Mouse (Mus musculus): Measurements from ENCODE around the gene Zfp36.

Zfp36 gene

GRCm38 (mm10) chr7:28383606-28384005 is 3.6 kb upstream of the Zfp36 start:
- DNase-seq: no peak

GRCm38 (mm10) chr7:28382981-28383396 is 2.9 kb upstream of the Zfp36 start:
- DNase-seq: peak; percentile 77 to 85

GRCm38 (mm10) chr7:28382347-28382951 is 2.4 kb upstream of the Zfp36 start:
- DNase-seq: no peak

GRCm38 (mm10) chr7:28381938-28382337 is 1.9 kb upstream of the Zfp36 start:
- peak; percentile 91 to 95 for DNase-seq

GRCm38 (mm10) chr7:28381017-28381790 is 1.2 kb upstream of the Zfp36 start:
- peak; percentile 84 to 86 for DNase-seq

DNA sequence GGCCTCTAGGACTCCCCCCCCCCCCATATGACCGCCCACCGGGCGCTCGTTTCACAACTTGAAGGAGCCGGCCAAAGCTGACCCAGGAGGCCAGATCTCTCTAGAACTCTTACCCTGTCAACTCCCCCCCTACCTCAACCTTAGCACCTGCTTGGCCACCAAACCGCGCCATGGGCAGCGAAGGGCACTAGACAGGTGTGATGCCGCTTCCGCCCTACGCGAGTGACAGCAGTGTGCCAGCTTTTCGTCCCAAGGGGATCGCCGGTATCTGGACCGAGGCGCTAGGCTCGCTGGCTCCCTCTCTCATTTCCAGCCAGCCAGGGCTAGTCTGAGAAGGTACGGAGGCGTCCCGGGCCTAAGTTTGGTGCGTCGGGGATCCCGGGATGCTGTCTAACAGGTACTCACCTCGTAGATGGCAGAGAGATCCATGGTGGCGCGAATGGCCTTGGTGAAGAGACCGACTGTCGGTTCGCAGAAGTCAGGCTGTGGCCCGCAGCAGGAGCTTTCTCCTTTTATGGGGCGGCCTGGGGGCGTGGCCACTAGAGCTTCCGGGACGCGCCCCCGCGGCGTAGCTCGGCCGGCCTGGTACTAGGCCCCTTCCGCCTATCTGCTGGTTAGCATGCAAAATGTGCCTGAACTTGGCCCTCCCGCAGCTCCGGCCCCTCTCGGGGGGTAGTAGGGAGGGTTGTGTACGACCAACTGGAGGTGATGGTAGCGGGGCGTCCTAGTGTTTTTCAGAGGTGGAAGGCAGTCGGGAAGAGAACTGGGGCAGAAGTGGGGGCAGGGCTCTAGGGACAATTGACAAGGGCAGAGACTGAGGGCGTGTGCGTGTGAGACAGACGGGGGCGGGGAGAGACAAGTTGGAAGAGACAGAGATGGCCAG is 1.0 kb downstream of the Zfp36 start:
- peak; percentile 97 to 99 for DNase-seq

DNA sequence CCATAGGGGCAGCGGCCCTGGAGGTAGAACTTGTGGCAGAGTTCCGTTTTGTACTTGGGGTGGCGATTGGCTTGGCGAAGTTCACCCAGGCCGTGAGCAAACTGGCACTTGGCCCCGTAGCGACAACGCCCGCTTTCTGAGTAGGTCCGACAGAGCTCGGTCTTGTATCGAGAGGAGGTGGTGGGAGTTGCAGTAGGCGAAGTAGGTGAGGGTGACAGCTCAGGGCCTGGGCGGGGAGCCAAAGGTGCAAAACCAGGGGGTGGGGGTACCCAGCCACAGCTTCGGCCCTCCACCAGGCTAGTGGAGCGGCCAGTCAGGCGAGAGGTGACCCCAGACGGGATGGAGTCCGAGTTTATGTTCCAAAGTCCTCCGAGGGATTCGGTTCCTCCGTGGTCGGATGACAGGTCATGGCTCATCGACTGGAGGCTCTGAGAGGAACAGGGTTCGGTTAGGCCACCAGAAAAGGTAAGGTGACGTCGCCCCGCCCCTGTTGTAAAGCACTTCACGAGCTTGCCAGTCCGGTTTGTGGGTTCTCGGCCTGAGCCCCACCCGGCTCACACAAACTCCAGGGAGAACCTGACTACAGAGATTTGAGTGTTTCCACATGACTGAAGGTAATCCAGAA is 1.9 kb downstream of the Zfp36 start:
- peak; percentile 88 to 90 for DNase-seq

GRCm38 (mm10) chr7:28377190-28378065 is 2.6 kb downstream of the Zfp36 start:
- peak; percentile 40 to 56 for DNase-seq

DNA sequence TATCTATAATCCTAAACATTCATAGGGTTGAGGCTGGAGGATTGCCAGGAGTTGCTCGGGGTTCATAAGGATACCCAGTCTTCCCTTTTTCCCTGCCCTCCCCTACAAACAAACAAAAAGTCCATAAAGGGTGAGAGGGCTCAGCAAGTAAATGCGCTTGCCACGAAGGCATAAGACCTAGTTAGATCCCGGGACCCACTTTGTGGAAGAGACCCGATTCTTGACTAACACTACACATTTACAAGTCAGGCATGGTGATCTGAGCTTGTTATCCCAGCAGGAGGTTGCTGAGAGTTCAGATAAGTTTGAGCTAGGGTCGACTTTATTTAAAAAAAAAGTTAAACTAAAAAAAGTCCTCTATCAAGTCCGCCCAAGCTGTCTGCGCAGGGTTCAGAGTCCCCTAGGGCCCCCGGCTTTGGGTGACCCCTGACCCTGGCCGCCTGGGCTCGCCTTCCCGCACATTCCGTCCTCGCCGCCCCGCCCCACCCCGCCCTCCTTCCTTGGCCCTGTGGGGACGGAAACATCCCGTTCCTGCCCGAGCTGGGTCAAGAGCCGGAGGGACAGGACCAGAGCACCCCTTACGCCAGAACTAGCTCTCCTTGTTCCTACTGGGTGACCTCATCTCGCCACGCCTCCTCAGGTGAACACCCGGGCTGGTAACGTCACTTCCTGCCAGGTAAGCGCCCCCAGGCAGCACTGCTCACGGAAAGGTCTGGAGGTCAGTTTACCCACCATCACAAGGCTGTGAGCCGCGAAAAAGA is 3.9 kb downstream of the Zfp36 start:
- peak; percentile 91 to 97 for DNase-seq

DNA sequence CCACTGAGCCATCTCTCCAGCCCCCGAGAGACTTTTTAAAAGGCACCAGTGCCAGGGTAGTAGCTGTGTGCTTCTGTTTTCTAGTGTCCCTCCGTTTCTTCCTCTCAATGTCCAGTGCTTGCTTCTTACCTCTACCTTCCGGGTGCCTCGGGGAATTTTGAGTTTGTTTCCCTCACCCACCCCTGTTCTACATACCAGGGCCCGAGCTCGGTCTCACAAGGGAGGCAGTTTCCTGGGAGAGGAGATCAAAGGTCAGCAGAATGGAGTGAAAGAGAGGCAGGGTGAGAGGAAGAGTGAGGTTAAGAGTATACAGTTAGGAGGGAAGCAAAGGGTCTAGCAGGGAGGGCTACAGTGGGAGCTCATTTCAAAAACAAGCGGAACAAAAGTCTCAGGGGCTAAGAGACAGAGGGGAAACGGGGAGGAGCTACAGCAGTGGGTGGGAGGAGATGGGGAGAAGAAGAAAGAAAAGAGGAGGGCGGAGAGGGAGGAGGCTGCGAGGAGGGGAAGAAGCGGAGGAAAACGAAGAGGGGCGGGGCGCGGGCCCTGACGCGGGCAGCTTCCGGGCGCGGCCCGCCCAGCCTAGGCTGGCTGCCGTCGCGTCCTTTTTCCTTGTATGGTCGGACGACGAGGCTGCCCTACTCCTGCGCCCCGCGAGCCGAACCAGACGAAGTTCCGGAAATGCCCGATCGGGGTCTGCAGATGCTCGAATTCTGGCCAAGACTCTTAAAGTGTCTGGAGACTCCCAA is 4.7 kb downstream of the Zfp36 start:
- peak; percentile 96 for DNase-seq

- DNase-seq: peak in 1 of 2 experiments; percentile 9
Observed at GRCm38 (mm10) chr7:28374647-28375046, 5.4 kb downstream of the Zfp36 start.

DNA sequence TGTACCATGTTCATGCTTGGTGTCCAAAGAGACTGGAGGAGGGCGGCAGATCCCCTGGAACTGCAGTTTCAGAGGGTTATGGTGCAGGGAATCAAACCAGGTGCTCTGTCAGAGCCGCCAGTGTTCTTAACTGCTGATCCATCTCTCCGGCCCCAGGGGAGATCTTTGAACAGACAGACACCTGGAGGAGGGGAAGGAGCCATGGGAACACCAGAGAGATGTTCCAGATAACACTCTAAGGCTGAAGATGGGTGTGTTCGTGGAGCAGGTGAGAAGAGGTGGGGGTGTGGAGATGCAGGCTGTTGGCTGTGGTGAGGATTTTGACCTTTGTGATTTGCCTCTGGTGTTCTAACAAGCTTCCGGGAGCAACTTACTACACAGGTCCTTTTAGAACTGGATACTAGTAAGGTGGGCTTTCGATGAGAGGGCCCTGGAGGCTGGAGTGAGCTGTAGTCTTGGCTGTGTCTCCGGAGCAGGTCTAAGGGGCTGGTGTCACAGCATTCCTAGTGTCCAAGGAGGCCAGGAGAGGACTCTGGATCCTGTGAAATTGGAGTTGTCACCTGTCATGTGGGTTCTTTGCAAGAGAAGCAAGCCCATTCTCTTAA is 6.1 kb downstream of the Zfp36 start:
- peak; percentile 18 to 20 for DNase-seq

DNA sequence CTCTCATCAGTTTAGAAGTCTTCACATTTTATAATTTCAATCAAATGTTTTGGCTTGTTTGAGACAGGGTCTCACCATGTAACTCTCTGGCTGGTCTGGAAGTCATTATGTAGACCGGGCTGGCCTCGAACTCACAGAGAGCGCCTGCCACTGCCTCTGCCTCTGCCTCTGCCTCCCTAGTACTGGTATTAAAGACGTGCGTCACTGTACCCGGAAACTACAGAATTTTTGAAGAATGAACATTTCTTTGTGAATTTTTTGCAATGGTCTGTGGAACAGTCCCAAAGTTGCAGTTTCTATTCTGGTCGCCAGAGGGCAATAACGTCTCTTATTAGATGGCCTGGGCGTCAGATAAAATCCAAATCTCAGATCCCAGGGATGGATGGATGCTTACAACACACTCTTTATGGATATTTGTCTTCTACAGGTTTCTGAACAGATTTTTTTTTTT is 6.9 kb downstream of the Zfp36 start:
- peak; percentile 89 to 90 for DNase-seq

DNA sequence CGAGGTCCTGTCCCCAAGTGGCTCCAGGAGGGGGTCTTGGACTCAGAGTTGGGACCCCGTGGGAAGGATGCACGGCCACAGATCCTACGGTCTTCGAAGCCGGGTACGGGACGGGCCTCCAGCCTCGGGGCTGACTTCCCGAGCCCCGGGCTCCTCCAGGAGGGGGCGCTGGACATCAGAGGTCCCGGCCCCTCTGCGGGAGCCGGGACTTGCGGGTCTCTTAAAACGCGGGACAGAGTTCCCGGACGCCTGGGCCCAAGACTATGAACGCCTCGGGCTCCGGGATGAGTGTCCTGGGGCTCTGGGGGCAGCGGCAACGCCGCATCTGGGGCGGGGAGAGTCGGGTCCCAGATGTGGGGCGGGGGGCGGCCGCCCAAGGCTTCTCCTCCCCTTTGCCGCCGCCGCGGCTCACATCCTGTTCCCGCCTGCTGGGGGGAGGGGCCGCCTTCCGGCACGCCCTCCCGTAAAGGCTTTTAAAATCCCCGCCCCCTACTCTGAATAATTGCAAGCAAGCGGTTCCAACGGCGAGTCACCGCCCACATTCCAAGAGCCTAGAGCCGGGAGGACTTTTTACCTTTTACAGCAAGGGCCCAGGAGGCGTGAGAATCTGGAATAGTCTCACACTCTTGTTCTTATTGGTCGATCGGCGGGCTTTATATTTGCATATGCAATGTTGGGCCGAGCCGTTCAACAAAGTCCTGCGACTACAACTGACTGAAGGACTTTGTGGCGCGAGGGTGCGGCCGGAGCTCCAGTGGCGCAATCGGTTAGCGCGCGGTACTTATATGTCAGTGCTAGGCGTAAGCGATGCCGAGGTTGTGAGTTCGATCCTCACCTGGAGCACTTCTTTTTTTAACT is 7.6 kb downstream of the Zfp36 start, which contains the start of gene Plekhg2:
Gene Plekhg2 (minus strand): TSS at position 349 of the 858 bp plus-strand sequence.
- DNase-seq: peak; percentile 98 to 100

DNA sequence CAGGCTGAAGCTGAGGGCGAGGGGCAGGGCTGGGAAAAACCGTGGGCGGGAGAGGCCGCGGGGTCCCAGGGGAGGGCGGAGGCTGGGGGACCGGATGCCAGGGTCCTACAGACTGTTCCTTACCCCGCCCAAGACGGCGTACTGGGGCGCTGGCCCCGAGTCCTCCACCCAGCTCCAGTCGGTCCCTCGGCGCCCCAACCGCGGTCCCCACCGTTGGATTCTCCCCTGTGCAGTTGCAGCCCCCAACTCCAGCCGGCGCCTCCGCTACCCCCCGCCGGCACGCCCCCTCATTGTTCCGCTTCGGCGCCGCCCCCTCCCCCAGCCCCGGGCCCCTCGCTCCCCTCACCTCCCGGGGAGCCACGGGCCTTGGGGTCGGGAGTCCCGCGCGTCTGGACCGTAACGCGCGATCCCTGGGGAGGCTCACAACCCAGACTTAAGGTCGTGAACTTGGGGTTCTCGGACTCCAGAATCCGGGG is 8.5 kb downstream of the Zfp36 start:
- peak; percentile 66 to 75 for DNase-seq

GRCm38 (mm10) chr7:28370977-28371513 is 9.0 kb downstream of the Zfp36 start:
- DNase-seq: peak in 1 of 2 experiments; percentile 37

DNA sequence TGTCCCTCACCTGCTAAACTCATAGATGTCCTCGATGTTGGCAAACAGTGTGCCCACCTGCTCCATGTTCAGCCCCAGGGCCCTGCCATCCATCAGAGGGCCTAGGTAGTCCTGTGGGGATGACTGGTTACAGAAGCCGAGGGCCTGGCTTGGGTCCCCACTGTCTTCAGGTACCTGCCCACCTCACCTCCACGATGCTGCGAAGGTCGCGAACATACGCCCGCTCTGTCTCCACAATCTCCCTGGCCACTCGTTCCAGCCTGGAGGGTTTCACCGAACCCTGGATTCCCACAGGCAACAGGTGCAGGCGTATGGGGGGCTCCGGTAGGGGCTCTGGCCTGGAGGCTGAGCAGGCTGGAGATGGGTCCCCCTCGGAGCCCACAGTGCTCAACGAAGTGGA is 10.0 kb downstream of the Zfp36 start:
- DNase-seq: no peak

DNA sequence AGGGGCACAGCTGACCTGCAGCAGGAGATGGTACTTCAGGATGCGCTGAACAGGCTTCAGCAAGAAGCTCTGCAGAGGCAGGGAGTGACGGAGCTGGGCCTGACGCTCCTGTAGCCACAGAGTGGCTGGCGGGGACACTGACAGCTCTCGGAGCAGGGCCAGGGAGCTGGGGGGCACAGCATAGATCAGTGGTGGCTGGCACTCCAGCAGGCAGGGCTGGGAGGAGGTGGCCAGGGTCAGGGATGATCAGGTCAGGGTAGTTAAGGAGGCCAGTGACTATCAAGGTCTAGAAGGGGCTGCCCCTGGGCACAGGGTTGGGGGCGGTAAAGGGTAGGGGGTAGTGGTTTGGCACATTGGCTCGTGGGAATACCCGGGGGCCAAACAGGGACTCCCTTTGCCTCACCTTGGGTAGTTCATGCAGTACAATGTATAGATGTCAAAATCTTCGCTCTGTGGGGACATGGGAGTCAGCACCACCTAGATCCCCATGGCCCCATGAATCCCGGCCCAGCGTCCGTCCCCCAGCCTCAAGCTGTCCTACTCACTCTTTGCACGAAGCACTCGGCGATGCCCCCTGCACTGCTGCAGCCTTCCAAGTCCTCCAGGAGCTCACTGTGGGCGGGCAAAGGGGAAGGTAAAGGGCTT is 11.7 kb downstream of the Zfp36 start:
- no peak for DNase-seq
